Mouse (Mus musculus) forebrain, postnatal 0 days (tissue): ENCODE data around the gene Arel1. TPM values are rescaled to one million over a fixed set of nuclear protein-coding genes. Genes with fewer than 3 reads are reported as not detected.

Source experiments
- ATAC-seq: fragments of 200-750 bp; cut with Nextera tagmentation; 2 replicates; pipeline ENCODE4 v1.8.0; 2017; ENCODE audit warnings: mild to moderate bottlenecking, moderate library complexity
- DNase-seq: peaks from one replicate; pipeline ENCODE4 v3.0.0-alpha.2; 2015
- H3K27ac ChIP-seq: fragments of 300-500 bp; sonication (generic); 2 replicates; pipeline ENCODE4 v1.5.1; 2014; ENCODE audit warnings: low read depth, mild to moderate bottlenecking, antibody characterized with exemption, low read length, moderate library complexity, mixed read lengths
- H3K27me3 ChIP-seq: fragments of 300-500 bp; sonication (generic); 2 replicates; pipeline ENCODE4 v1.6.1; 2014; ENCODE audit warnings: mild to moderate bottlenecking, low read length, mixed read lengths; ENCODE audit not compliant: insufficient read depth
- H3K36me3 ChIP-seq: fragments of 300-500 bp; sonication (generic); 2 replicates; pipeline ENCODE4 v1.6.1; 2014; ENCODE audit warnings: mild to moderate bottlenecking, moderate library complexity; ENCODE audit not compliant: insufficient read depth
- H3K4me1 ChIP-seq: fragments of 300-500 bp; sonication (generic); 2 replicates; pipeline ENCODE4 v1.6.1; 2014; ENCODE audit warnings: antibody characterized with exemption; ENCODE audit not compliant: insufficient read depth
- H3K4me2 ChIP-seq: fragments of 300-500 bp; sonication (generic); 2 replicates; pipeline ENCODE4 v1.6.1; 2014; ENCODE audit warnings: low read depth, mild to moderate bottlenecking, moderate library complexity
- H3K4me3 ChIP-seq: fragments of 300-500 bp; sonication (generic); 2 replicates; pipeline ENCODE4 v1.5.1; 2014; ENCODE audit warnings: low read depth, low read length, mixed read lengths
- H3K9ac ChIP-seq: fragments of 300-500 bp; sonication (generic); 2 replicates; pipeline ENCODE4 v1.6.1; 2014; ENCODE audit warnings: mild to moderate bottlenecking
- H3K9me3 ChIP-seq: fragments of 300-500 bp; sonication (generic); 2 replicates; pipeline ENCODE4 v1.6.1; 2016; ENCODE audit warnings: low read length
- CTCF ChIP-seq: sonication (generic); IDR thresholded peaks from 2 replicates; pipeline ENCODE4 v1.5.1; 2016; ENCODE audit warnings: antibody characterized with exemption, control low read depth, low read depth
- WGBS: fragments of 180-500 bp; shearing (Covaris S2); extraction: QIAGEN DNeasy Blood & Tissue Kit; methylation state at CpG from one replicate; pipeline ENCODE4 v1.1.7; 2014; 5-methylcytosine and 5-hydroxymethylcytosine counted together
- polyA plus RNA-seq: library from polyadenylated mRNA; unstranded; fragments of >200 nt; fragmentation: Nextera tagmentation; extraction: Ambion mirVana; gene quantifications from 2 replicates; pipeline ENCODE4 v1.2.1, GENCODE M21; 2015
- total RNA-seq: library from RNA; depleted of rRNA; stranded (reverse); fragments of >200 nt; gene quantifications from 2 replicates; pipeline ENCODE4 v1.2.3, GENCODE M21; 2014

Arel1 gene
- total and polyA plus RNA-seq, 2 experiments from 2014 or later = 32.8 to 96.9 TPM

- Histone ChIP-seq H3K27me3 (no peaks in the 10 kb centered on the region), H3K4me3 (no peak overlapping the region), H3K4me1 (no peaks in the 10 kb centered on the region), H3K9me3 (no peaks in the 10 kb centered on the region), H3K9ac (no peak overlapping the region), H3K4me2 (no peak overlapping the region), H3K36me3 (peaks cover 65% of the 10 kb centered on the region), H3K27ac (no peak overlapping the region)
- 92% methylated on average over 6 of the region's 6 CpGs for WGBS
- no peak for DNase-seq
- no peak for TF ChIP-seq CTCF
- no peak for ATAC-seq
Observed at GRCm38 (mm10) chr12:84918809-84919208, 51.9 kb downstream of the Arel1 start.

DNA sequence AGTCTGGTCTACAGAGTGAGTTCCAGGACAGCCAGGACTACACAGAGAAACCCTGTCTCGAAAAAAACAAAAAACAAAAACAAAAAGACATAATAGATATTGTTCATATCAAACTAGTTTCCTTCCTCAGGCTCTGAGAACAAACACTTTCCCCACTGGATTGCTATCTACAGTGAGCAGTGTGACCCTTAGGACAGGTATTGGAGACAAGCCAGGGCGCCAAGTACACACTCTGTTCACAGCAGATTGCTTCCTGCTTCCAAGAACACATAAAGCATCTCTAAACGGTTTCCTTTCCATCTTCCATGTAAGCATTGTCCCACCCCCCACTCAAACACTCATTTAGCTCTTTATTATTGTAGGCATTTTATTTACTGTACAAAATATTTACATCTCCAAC lies 52.9 kb downstream of the Arel1 start:
- Histone ChIP-seq H3K27me3 (no peaks in the 10 kb centered on the region), H3K9me3 (no peaks in the 10 kb centered on the region), H3K9ac (no peak overlapping the region), H3K4me3 (no peak overlapping the region), H3K4me2 (no peak overlapping the region), H3K36me3 (peaks cover 61% of the 10 kb centered on the region), H3K4me1 (no peaks in the 10 kb centered on the region), H3K27ac (no peak overlapping the region)
- DNase-seq = no peak
- TF ChIP-seq CTCF = no peak
- 80% methylated on average over 3 of the region's 3 CpGs for whole genome bisulfite sequencing
- no peak for ATAC-seq

DNA sequence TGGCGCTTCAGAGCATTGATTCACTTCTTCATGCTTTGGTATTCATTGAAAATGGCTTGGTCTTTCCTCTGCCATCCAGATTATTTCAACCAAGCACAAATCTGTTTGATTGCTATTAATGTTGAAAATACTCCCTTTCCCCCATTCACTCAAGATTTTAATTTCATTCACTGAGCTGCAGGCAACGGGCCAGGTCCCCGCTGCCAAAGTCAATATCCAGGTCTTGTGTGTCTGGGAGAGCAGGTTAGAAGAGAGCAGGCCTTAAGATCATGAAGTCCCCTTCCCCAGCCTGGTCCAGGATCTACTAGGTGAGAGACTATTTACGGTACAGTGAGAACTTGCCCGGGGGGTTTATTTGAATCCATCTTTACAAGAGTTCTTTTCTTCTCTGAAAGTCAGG lies 55.7 kb downstream of the Arel1 start:
- TF ChIP-seq CTCF = no peak
- Histone ChIP-seq H3K4me3 (no peak overlapping the region), H3K4me2 (no peak overlapping the region), H3K36me3 (peaks cover 40% of the 10 kb centered on the region), H3K27ac (no peak overlapping the region), H3K4me1 (no peaks in the 10 kb centered on the region), H3K27me3 (no peaks in the 10 kb centered on the region), H3K9me3 (no peaks in the 10 kb centered on the region), H3K9ac (no peak overlapping the region)
- no peak for DNase-seq
- ATAC-seq = no peak
- WGBS = 82% methylated on average over 5 of the region's 5 CpGs

DNA sequence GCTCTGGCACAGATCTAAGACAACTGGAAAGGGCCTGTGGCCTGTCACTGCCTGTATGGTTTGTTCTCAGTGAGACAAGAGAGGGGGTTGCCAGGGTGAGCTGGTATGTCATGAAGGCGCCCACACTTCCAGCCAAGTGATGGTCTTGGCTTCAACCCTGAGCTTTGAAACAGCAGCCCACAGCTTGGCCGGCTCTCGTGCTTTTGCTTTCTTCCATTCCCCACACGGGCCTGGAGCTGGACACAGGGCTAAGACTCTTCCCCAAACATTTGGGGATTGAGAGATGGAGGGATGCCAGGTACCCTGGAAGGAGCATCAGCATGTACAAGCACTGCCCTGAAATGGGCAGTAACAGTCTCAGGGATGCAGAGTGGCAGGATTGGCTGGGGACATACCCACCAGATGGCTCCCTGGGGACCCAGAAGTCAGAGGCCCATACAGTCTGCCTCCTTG lies 58.0 kb downstream of the Arel1 start:
- H3K4me3 ChIP-seq = no peak overlapping the region
- peaks cover 20% of the 10 kb centered on the region for H3K36me3 ChIP-seq
- no peak overlapping the region for H3K4me2 ChIP-seq
- 66% methylated on average over 4 of the region's 4 CpGs for WGBS
- H3K27me3 ChIP-seq = no peaks in the 10 kb centered on the region
- H3K9ac ChIP-seq = no peak overlapping the region
- H3K4me1 ChIP-seq = no peaks in the 10 kb centered on the region
- peak; percentile 17 for DNase-seq
- no peak for TF ChIP-seq CTCF
- peak; percentile 50 for ATAC-seq
- H3K27ac ChIP-seq = no peak overlapping the region
- no peaks in the 10 kb centered on the region for H3K9me3 ChIP-seq

GRCm38 (mm10) chr12:84911640-84912039 lies 59.1 kb downstream of the Arel1 start:
- Histone ChIP-seq H3K9me3 (no peaks in the 10 kb centered on the region), H3K27me3 (no peaks in the 10 kb centered on the region), H3K4me1 (no peaks in the 10 kb centered on the region), H3K4me3 (no peak overlapping the region), H3K9ac (no peak overlapping the region), H3K36me3 (peaks cover 11% of the 10 kb centered on the region), H3K4me2 (no peak overlapping the region), H3K27ac (no peak overlapping the region)
- DNase-seq (no peak), ATAC-seq (no peak)
- WGBS = 25% methylated on average over 2 of the region's 2 CpGs
- no peak for TF ChIP-seq CTCF

DNA sequence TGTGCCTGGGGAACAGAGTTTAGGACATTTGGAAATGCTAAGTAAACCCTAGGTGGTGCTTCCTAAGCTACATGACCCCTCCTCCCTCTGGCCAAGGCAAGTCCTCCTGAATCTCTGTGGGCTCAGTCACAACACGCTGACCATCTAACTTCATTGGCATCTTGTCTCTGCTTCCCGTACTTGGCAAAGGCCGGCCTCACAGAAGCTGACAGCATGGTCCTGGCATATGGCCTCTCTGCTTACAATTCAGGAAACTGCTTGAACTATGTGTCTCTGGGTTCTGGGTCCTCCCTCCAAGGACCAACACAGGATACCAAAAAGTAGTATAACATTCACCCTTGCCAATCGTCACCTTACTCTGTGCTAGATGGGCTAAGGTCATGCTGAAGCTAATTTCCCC lies 60.6 kb downstream of the Arel1 start:
- no peaks in the 10 kb centered on the region for H3K9me3 ChIP-seq
- no peak for TF ChIP-seq CTCF
- WGBS = 95% methylated on average over 4 of the region's 4 CpGs
- H3K27ac ChIP-seq = no peak overlapping the region
- H3K27me3 ChIP-seq = no peaks in the 10 kb centered on the region
- DNase-seq (no peak), ATAC-seq (no peak)
- no peaks in the 10 kb centered on the region for H3K36me3 ChIP-seq
- H3K4me2 ChIP-seq = no peak overlapping the region
- H3K4me3 ChIP-seq = no peak overlapping the region
- no peaks in the 10 kb centered on the region for H3K4me1 ChIP-seq
- H3K9ac ChIP-seq = no peak overlapping the region

DNA sequence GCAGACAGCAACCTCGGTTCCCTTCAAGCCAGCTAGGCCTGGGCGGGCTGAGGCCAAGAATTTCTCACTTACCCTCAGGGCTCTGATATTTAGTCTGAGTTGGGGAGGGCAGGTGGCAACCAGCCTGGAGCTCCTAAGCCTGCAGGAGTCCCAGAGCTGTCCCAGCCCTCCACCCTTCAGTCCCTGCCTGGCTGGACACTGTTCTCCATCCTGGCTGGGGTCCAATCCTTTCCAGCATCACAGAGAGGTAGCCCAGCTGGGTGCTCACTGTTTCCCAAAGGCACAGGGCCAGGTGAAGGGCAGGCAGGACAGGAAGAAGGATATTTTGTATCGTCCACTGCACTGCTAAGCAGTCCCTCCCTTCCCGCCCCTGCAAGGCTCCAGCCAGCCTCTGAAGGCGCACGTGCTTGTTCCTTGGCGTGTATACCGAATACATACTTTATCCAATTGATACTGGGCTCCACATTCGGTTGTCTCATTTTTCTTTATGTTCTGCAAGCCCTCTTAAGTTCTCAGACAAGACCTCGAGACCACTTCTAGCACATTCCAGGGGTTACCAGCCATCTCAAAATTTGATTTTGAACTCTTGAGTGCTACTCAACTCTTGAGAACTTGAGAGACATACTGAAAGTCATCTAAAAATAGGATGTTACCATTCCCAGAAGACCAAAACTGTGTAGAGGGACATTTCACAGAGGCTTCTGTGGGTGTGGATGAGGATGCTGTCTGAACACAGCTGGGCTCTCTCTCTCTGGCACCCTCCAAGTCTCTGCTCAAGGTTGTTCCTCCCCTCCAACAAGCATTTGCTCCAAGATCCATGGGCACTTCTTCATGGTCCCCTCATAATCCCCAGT lies 62.8 kb downstream of the Arel1 start:
- H3K9ac ChIP-seq = no peak overlapping the region
- 53% methylated on average over 10 of the region's 10 CpGs for WGBS
- no peak for TF ChIP-seq CTCF

More for the DNA sequence above, 62.8 kb downstream of the Arel1 start:
- Histone ChIP-seq H3K9me3 (no peaks in the 10 kb centered on the region), H3K27me3 (no peaks in the 10 kb centered on the region), H3K36me3 (no peaks in the 10 kb centered on the region), H3K27ac (no peak overlapping the region), H3K4me3 (no peak overlapping the region), H3K4me1 (no peaks in the 10 kb centered on the region), H3K4me2 (no peak overlapping the region)
- DNase-seq = peak; percentile 34
- peak; percentile 42; the same call in 1 of the 2 replicates for ATAC-seq
